ENCODE assay signal across 30 mouse cellular contexts in the genomic region with DNA sequence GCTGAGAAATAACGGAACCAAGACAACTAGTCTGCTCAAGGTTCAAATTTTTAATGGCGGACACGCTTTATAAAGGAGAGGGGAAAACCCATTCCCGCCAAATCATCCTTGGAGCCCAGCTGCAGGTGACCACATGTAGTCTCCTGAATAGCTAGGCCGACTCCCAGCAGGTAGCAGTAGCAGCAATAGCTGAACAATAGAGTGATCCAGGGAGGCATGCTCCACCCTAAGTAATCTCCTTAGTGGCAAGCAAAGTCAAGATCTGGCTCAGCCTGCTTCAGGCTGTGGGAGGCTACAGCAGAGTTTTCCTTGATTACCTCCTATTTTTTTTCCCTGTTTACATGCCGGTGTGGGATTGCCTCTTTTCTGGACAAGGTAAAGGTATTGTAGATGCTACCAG.
"Had no signal": no experiment of that assay in that cellular context is flagged by ENCODE, and none has a peak within 500 bp of the region (broad histone marks: within the 10 kb centered on the region; RNA-seq: fewer than 3 reads in every experiment).

No protein-coding gene starts in this region.

- H3K9ac ChIP-seq: limb, embryonic 12.5 days; limb, embryonic 13.5 days; limb, embryonic 15.5 days; liver, embryonic 12.5 days; liver, embryonic 13.5 days; liver, embryonic 14.5 days; liver, embryonic 15.5 days; liver, postnatal 0 days; lung, embryonic 14.5 days; lung, embryonic 15.5 days; midbrain, embryonic 12.5 days; midbrain, embryonic 13.5 days; midbrain, embryonic 15.5 days; neural tube, embryonic 12.5 days had no signal

- H3K9me3 ChIP-seq: limb, embryonic 10.5 days; limb, embryonic 12.5 days; limb, embryonic 13.5 days; limb, embryonic 15.5 days; liver, embryonic 12.5 days; liver, embryonic 13.5 days; liver, embryonic 15.5 days; lung, embryonic 15.5 days; megakaryocyte, embryonic 14.5 days; midbrain, embryonic 10.5 days; midbrain, embryonic 12.5 days; midbrain, embryonic 13.5 days; midbrain, embryonic 15.5 days; neural tube, embryonic 12.5 days had no signal

- ATAC-seq: liver, embryonic 12.5 days; liver, postnatal 0 days; lung, postnatal 0 days; midbrain, embryonic 13.5 days; midbrain, embryonic 15.5 days; midbrain, embryonic 16.5 days had no signal

- H3K4me3 ChIP-seq: limb, embryonic 10.5 days; limb, embryonic 12.5 days; limb, embryonic 13.5 days; limb, embryonic 15.5 days; liver, embryonic 12.5 days; liver, embryonic 13.5 days; liver, embryonic 15.5 days; lung, embryonic 15.5 days; megakaryocyte, embryonic 14.5 days; midbrain, embryonic 10.5 days; midbrain, embryonic 12.5 days; midbrain, embryonic 13.5 days; midbrain, embryonic 15.5 days; myocyte; neural tube, embryonic 12.5 days had no signal

- DNase-seq: left cerebral cortex, postnatal 4 days; liver; liver, embryonic 13.5 days; liver, postnatal 0 days; lung, adult 18-20 months; lung, adult 2 months; lung, embryonic 14.5 days; lung, postnatal 10 days; lung, postnatal 14 days; lung, postnatal 36 days; lung, postnatal 4 days; midbrain, embryonic 14.5 days had no signal

- H3K27ac ChIP-seq: limb, embryonic 10.5 days; limb, embryonic 12.5 days; limb, embryonic 13.5 days; limb, embryonic 15.5 days; liver, embryonic 12.5 days; liver, embryonic 13.5 days; liver, embryonic 14.5 days; liver, embryonic 15.5 days; lung, embryonic 15.5 days; macrophage; midbrain, embryonic 10.5 days; midbrain, embryonic 12.5 days; midbrain, embryonic 13.5 days; midbrain, embryonic 15.5 days; neural tube, embryonic 12.5 days had no signal

- H3K36me3 ChIP-seq: limb, embryonic 10.5 days; limb, embryonic 12.5 days; limb, embryonic 13.5 days; limb, embryonic 15.5 days; liver, embryonic 12.5 days; liver, embryonic 13.5 days; liver, embryonic 15.5 days; lung, embryonic 15.5 days; midbrain, embryonic 10.5 days; midbrain, embryonic 12.5 days; midbrain, embryonic 13.5 days; midbrain, embryonic 15.5 days; neural tube, embryonic 12.5 days had no signal

- H3K4me1 ChIP-seq: limb, embryonic 10.5 days; limb, embryonic 12.5 days; limb, embryonic 13.5 days; limb, embryonic 15.5 days; liver, embryonic 12.5 days; liver, embryonic 13.5 days; liver, embryonic 15.5 days; lung, embryonic 15.5 days; megakaryocyte, embryonic 14.5 days; midbrain, embryonic 10.5 days; midbrain, embryonic 12.5 days; midbrain, embryonic 13.5 days; midbrain, embryonic 15.5 days; neural tube, embryonic 12.5 days had no signal
